Mouse (Mus musculus): ENCODE results near the gene Igfals. TPM values are rescaled to one million over a fixed set of nuclear protein-coding genes. Genes with fewer than 3 reads are reported as not detected.

Igfals gene
- polyA plus RNA-seq (2012; rRNA removed; ENCODE audit: low replicate concordance): 66.4 and 103 TPM in 2 replicates

GRCm38 (mm10) chr17:24865776-24866175 lies at the start of gene Igfals:
Gene Igfals (plus strand): TSS chr17:24865997.

GRCm38 (mm10) chr17:24839842-24840241 lies 26.0 kb upstream of the Igfals start, which contains the start of gene Hagh:
Gene Hagh (plus strand): TSS chr17:24840143.

GRCm38 (mm10) chr17:24850065-24850772 lies 15.6 kb upstream of the Igfals start, which contains the start of gene Fahd1:
Gene Fahd1 (minus strand): TSS chr17:24850364.

GRCm38 (mm10) chr17:24886134-24886931 lies 20.5 kb downstream of the Igfals start, which contains the start of the genes Nubp2 and Spsb3:
Gene Nubp2 (minus strand): TSS chr17:24886349.
Gene Spsb3 (plus strand): TSS chr17:24886643.

GRCm38 (mm10) chr17:24894995-24895547 lies 29.3 kb downstream of the Igfals start, which contains the start of the genes Eme2 and Mrps34:
Gene Eme2 (minus strand): TSS chr17:24895087.
Gene Mrps34 (plus strand): TSS chr17:24895116.

GRCm38 (mm10) chr17:24896241-24896992 lies 30.6 kb downstream of the Igfals start, which contains the start of gene Nme3:
Gene Nme3 (plus strand): TSS chr17:24896500.

Other genes with a start within 250 kb of the Igfals start
- gene Tsc2, start 233.4 kb upstream of the Igfals start, polyA plus RNA-seq (2012; rRNA removed; ENCODE audit: low replicate concordance): 176 and 242 TPM in 2 replicates
- gene Nthl1, start 233.3 kb upstream of the Igfals start, polyA plus RNA-seq (2012; rRNA removed; ENCODE audit: low replicate concordance): 11.9 and 14.0 TPM in 2 replicates
- gene Slc9a3r2, start 215.7 kb upstream of the Igfals start, polyA plus RNA-seq (2012; rRNA removed; ENCODE audit: low replicate concordance): 101 and 134 TPM in 2 replicates
- 1.4 TPM in 2 replicates for gene Npw, start 207.5 kb upstream of the Igfals start, polyA plus RNA-seq (2012; rRNA removed; ENCODE audit: low replicate concordance)
- gene Zfp598, start 196.3 kb upstream of the Igfals start, polyA plus RNA-seq (2012; rRNA removed; ENCODE audit: low replicate concordance): 81.2 and 105 TPM in 2 replicates
- 0.53 and 0.68 TPM in 2 replicates for gene Syngr3, start 176.0 kb upstream of the Igfals start, polyA plus RNA-seq (2012; rRNA removed; ENCODE audit: low replicate concordance)
- gene Gfer, start 169.8 kb upstream of the Igfals start, polyA plus RNA-seq (2012; rRNA removed; ENCODE audit: low replicate concordance): 19.5 and 47.8 TPM in 2 replicates
- gene Noxo1, start 169.8 kb upstream of the Igfals start, polyA plus RNA-seq (2012; rRNA removed; ENCODE audit: low replicate concordance): 15.3 and 20.5 TPM in 2 replicates
- 68.7 and 69.0 TPM in 2 replicates for gene Tbl3, start 158.3 kb upstream of the Igfals start, polyA plus RNA-seq (2012; rRNA removed; ENCODE audit: low replicate concordance)
- 0.29 and 0.32 TPM in 2 replicates for gene Rnf151, start 147.9 kb upstream of the Igfals start, polyA plus RNA-seq (2012; rRNA removed; ENCODE audit: low replicate concordance)
- gene Rps2, start 147.9 kb upstream of the Igfals start, polyA plus RNA-seq (2012; rRNA removed; ENCODE audit: low replicate concordance): 3,623 and 3,713 TPM in 2 replicates
- gene Ndufb10, start 141.5 kb upstream of the Igfals start, polyA plus RNA-seq (2012; rRNA removed; ENCODE audit: low replicate concordance): 314 and 333 TPM in 2 replicates
- gene Rpl3l, start 138.2 kb upstream of the Igfals start, polyA plus RNA-seq (2012; rRNA removed; ENCODE audit: low replicate concordance): 0.10 and 83.4 TPM in 2 replicates
- gene Msrb1, start 129.4 kb upstream of the Igfals start, polyA plus RNA-seq (2012; rRNA removed; ENCODE audit: low replicate concordance): 103 and 146 TPM in 2 replicates
- gene Hs3st6, start 113.0 kb upstream of the Igfals start, polyA plus RNA-seq (2012; rRNA removed; ENCODE audit: low replicate concordance): 20.7 and 49.9 TPM in 2 replicates
- gene Meiob, start 61.7 kb upstream of the Igfals start, polyA plus RNA-seq (2012; rRNA removed; ENCODE audit: low replicate concordance): 0.16 TPM in 1 of 2 replicates, not detected in the other
- 160 and 221 TPM in 2 replicates for gene Hagh, start 25.9 kb upstream of the Igfals start, polyA plus RNA-seq (2012; rRNA removed; ENCODE audit: low replicate concordance)
- 13.5 and 15.0 TPM in 2 replicates for gene Fahd1, start 15.6 kb upstream of the Igfals start, polyA plus RNA-seq (2012; rRNA removed; ENCODE audit: low replicate concordance)
- gene Nubp2, start 20.4 kb downstream of the Igfals start, polyA plus RNA-seq (2012; rRNA removed; ENCODE audit: low replicate concordance): 35.0 and 44.2 TPM in 2 replicates
- gene Spsb3, start 20.6 kb downstream of the Igfals start, polyA plus RNA-seq (2012; rRNA removed; ENCODE audit: low replicate concordance): 84.0 and 161 TPM in 2 replicates
- 35.4 and 48.3 TPM in 2 replicates for gene Eme2, start 29.1 kb downstream of the Igfals start, polyA plus RNA-seq (2012; rRNA removed; ENCODE audit: low replicate concordance)
- 108 and 263 TPM in 2 replicates for gene Mrps34, start 29.1 kb downstream of the Igfals start, polyA plus RNA-seq (2012; rRNA removed; ENCODE audit: low replicate concordance)
- 50.7 and 54.5 TPM in 2 replicates for gene Nme3, start 30.5 kb downstream of the Igfals start, polyA plus RNA-seq (2012; rRNA removed; ENCODE audit: low replicate concordance)
- 128 and 130 TPM in 2 replicates for gene Mapk8ip3, start 71.0 kb downstream of the Igfals start, polyA plus RNA-seq (2012; rRNA removed; ENCODE audit: low replicate concordance)
- gene Jpt2, start 94.7 kb downstream of the Igfals start, polyA plus RNA-seq (2012; rRNA removed; ENCODE audit: low replicate concordance): 5.4 and 11.3 TPM in 2 replicates
- 17.1 and 23.3 TPM in 2 replicates for gene Cramp1l, start 149.8 kb downstream of the Igfals start, polyA plus RNA-seq (2012; rRNA removed; ENCODE audit: low replicate concordance)
- 14.5 and 16.9 TPM in 2 replicates for gene Ift140, start 150.1 kb downstream of the Igfals start, polyA plus RNA-seq (2012; rRNA removed; ENCODE audit: low replicate concordance)
- 39.7 and 51.0 TPM in 2 replicates for gene Tmem204, start 217.6 kb downstream of the Igfals start, polyA plus RNA-seq (2012; rRNA removed; ENCODE audit: low replicate concordance)
- 25.0 and 25.6 TPM in 2 replicates for gene Telo2, start 250.0 kb downstream of the Igfals start, polyA plus RNA-seq (2012; rRNA removed; ENCODE audit: low replicate concordance)